8 mouse cellular contexts compared by ENCODE assay signal in the genomic region with DNA sequence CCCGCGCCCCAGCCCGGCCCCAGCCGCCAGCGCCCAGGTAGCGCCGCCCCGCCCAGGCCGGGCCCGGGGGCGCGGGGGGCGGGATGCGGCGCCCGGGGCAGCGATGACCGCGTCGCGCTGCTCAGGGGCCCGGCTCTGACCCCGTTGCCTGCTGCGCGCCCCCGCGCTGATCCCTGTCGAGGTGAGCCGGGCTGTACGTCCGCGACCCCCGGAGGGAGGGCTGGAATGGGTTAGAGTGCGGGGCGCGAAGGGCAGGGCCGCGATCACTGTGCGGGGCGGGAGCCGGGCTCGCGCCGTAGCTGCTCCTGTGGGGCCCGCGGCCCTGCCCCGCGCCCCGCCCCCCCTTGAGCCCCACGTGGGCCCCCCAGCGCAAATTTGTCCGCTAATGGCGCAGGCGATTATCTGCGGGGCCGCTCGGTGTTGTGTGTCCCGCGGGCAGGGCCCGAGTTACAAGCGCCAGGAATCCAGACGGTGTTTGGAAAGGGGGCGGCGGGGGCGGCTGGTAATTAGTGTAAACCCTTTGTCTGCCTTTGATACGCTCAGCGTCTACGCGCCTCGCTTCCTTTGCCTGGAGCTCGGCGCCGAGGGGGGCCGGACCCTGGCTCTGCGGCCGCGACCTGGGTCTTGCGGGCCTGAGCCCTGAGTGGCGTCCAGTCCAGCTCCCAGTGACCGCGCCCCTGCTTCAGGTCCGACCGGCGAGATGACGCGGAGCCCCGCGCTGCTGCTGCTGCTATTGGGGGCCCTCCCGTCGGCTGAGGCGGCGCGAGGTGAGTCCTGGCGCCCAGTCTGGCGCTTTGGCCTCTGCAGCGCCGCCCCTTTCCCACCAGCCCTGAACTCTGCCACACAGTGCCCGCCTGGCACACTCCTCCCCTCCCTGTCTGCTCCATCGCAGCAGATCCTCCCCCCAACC. TPM values are rescaled to one million over a fixed set of nuclear protein-coding genes. Genes with fewer than 3 reads are reported as not detected.
DNase-seq lines count a peak whose midpoint lies in the region; ATAC-seq and TF ChIP-seq lines count a peak whose summit lies in the region.

No protein-coding gene starts in this region.

- H3K4me1 ChIP-seq in forebrain, embryonic 10.5 days = peaks cover 71% of the 10 kb centered on the region
- peaks cover 17% of the 10 kb centered on the region for H3K4me1 ChIP-seq in hindbrain, embryonic 15.5 days (replicated peaks)
- peaks cover 29% of the 10 kb centered on the region for H3K4me1 ChIP-seq in liver, embryonic 11.5 days (replicated peaks; ENCODE audit: control insufficient read depth, insufficient read depth, low read length)
- 0 out of 2 replicates have a peak, but pooled peaks cover 4% of the 10 kb centered on the region for H3K4me1 ChIP-seq in midbrain, postnatal 0 days (ENCODE audit: insufficient read depth, low read length)
- H3K4me1 ChIP-seq in thymus, adult 2 months (replicated peaks; ENCODE audit: control insufficient read depth, insufficient read depth, low read length) = peaks cover 11% of the 10 kb centered on the region

- peak overlapping the region; percentile 89 for H3ac ChIP-seq in C2C12 (ENCODE audit: control insufficient read depth, insufficient read length, low read depth)

- H3K27ac ChIP-seq in forebrain, embryonic 10.5 days = peak overlapping the region; percentile 91
- H3K27ac ChIP-seq in hindbrain, embryonic 15.5 days (replicated peaks) = no peak overlapping the region
- peak overlapping the region; percentile 70 for H3K27ac ChIP-seq in liver, embryonic 11.5 days (ENCODE audit: low read depth, low read length)
- H3K27ac ChIP-seq in midbrain, postnatal 0 days (ENCODE audit: low read depth, low read length) = no peak overlapping the region
- H3K27ac ChIP-seq in thymus, adult 2 months (ENCODE audit: control insufficient read depth, insufficient read depth, low read length) = no peak overlapping the region

- no peaks in the 10 kb centered on the region for H3K36me3 ChIP-seq in C2C12 (ENCODE audit: control insufficient read depth, insufficient read depth)
- peaks cover 24% of the 10 kb centered on the region for H3K36me3 ChIP-seq in forebrain, embryonic 10.5 days (replicated peaks)
- H3K36me3 ChIP-seq in hindbrain, embryonic 15.5 days = no peaks in the 10 kb centered on the region
- no peaks in the 10 kb centered on the region for H3K36me3 ChIP-seq in liver, embryonic 11.5 days (ENCODE audit: control insufficient read depth, insufficient read depth, low read length)
- H3K36me3 ChIP-seq in midbrain, postnatal 0 days (ENCODE audit: insufficient read depth, low read length) = no peaks in the 10 kb centered on the region
- no peaks in the 10 kb centered on the region for H3K36me3 ChIP-seq in thymus, adult 2 months (ENCODE audit: control insufficient read depth, insufficient read depth, low read length)

- peak; percentile 57 for ATAC-seq in hindbrain, embryonic 15.5 days (ENCODE audit: low FRiP score, low read depth)
- ATAC-seq in liver, embryonic 11.5 days (replicated peaks; ENCODE audit: low FRiP score) = peak; percentile 44
- ATAC-seq in midbrain, postnatal 0 days (ENCODE audit: low FRiP score) = peak; percentile 50; the same call in 1 of the 2 replicates

- H3K4me3 ChIP-seq in C2C12 (ENCODE audit: insufficient read depth, poor library complexity, severe bottlenecking) = peak overlapping the region; percentile 45
- H3K4me3 ChIP-seq in forebrain, embryonic 10.5 days = peak overlapping the region; percentile 84
- peak overlapping the region; percentile 81 for H3K4me3 ChIP-seq in hindbrain, embryonic 15.5 days
- H3K4me3 ChIP-seq in liver, embryonic 11.5 days (ENCODE audit: low read depth, low read length) = peak overlapping the region; percentile 97
- peak overlapping the region; percentile 70 for H3K4me3 ChIP-seq in midbrain, postnatal 0 days (ENCODE audit: low read depth, low read length)
- peak overlapping the region; percentile 56 for H3K4me3 ChIP-seq in thymus, adult 2 months (ENCODE audit: control insufficient read depth, insufficient read depth, low read length)

- peak; percentile 66 for DNase-seq in R1 (ENCODE audit: low read depth, low spot score)
- DNase-seq in forebrain, embryonic 10.5 days (ENCODE audit: extremely low spot score, low spot score) = peak; percentile 52
- DNase-seq in liver, embryonic 11.5 days (ENCODE audit: low spot score) = peak; percentile 62
- no peak for DNase-seq in midbrain, postnatal 0 days (ENCODE audit: low spot score)
- peak; percentile 37 for DNase-seq in thymus, adult 2 months
- no peak for DNase-seq in cerebellum, adult 18-20 months

- TF ChIP-seq POLR2A in thymus, adult 2 months (IDR thresholded peaks at IDR 0.05; ENCODE audit: control insufficient read depth, extremely low read depth, insufficient read depth, low read length, poor library complexity) = no peak

- no peaks in the 10 kb centered on the region for H3K27me3 ChIP-seq in C2C12 (ENCODE audit: control insufficient read depth, insufficient read depth, insufficient read length)
- peaks cover 39% of the 10 kb centered on the region for H3K27me3 ChIP-seq in forebrain, embryonic 10.5 days (ENCODE audit: poor library complexity, severe bottlenecking)
- H3K27me3 ChIP-seq in hindbrain, embryonic 15.5 days = peaks cover 28% of the 10 kb centered on the region
- peaks cover 3% of the 10 kb centered on the region; the same call in 1 of the 2 replicates for H3K27me3 ChIP-seq in liver, embryonic 11.5 days (replicated peaks; ENCODE audit: control insufficient read depth, insufficient read depth, low read length)
- peaks cover 12% of the 10 kb centered on the region; the same call in 1 of the 2 replicates for H3K27me3 ChIP-seq in midbrain, postnatal 0 days (ENCODE audit: insufficient read depth, low read length)
- no peaks in the 10 kb centered on the region for H3K27me3 ChIP-seq in thymus, adult 2 months (ENCODE audit: control insufficient read depth, insufficient read depth, low read length)

- no peaks in the 10 kb centered on the region for H3K79me3 ChIP-seq in C2C12 (ENCODE audit: low read depth)

- H3K9me3 ChIP-seq in forebrain, embryonic 10.5 days = no peaks in the 10 kb centered on the region
- H3K9me3 ChIP-seq in hindbrain, embryonic 15.5 days = no peaks in the 10 kb centered on the region
- H3K9me3 ChIP-seq in liver, embryonic 11.5 days (ENCODE audit: control insufficient read depth, low read length) = no peaks in the 10 kb centered on the region
- H3K9me3 ChIP-seq in midbrain, postnatal 0 days (ENCODE audit: low read length) = no peaks in the 10 kb centered on the region

- under 1% methylated on average over 97 of the region's 99 CpGs for WGBS in forebrain, embryonic 10.5 days
- under 1% methylated on average over 66 of the region's 99 CpGs for WGBS in hindbrain, embryonic 15.5 days
- under 1% methylated on average over 80 of the region's 99 CpGs for WGBS in liver, embryonic 11.5 days
- WGBS in midbrain, postnatal 0 days = 1% methylated on average over 63 of the region's 99 CpGs
- 1% methylated on average over 95 of the region's 99 CpGs for WGBS in thymus, adult 2 months

- peak overlapping the region; percentile 91 for H3K4me2 ChIP-seq in hindbrain, embryonic 15.5 days
- H3K4me2 ChIP-seq in liver, embryonic 11.5 days = peak overlapping the region; percentile 93
- H3K4me2 ChIP-seq in midbrain, postnatal 0 days (ENCODE audit: low read depth, low read length, poor library complexity, severe bottlenecking) = peak overlapping the region; percentile 98

- no peaks in the 10 kb centered on the region for H3K79me2 ChIP-seq in C2C12 (ENCODE audit: control insufficient read depth, insufficient read depth)

- no peak for TF ChIP-seq CTCF in C2C12 (IDR thresholded peaks at IDR 0.05; ENCODE audit: control insufficient read depth, insufficient read depth, insufficient read length)
- no peak for TF ChIP-seq CTCF in midbrain, postnatal 0 days (IDR thresholded peaks at IDR 0.05)
- no peak for TF ChIP-seq CTCF in thymus, adult 2 months (IDR thresholded peaks at IDR 0.05; ENCODE audit: borderline replicate concordance, control insufficient read depth, extremely low read depth, insufficient read depth, low read length, poor library complexity)

- H3K9ac ChIP-seq in hindbrain, embryonic 15.5 days = peak overlapping the region; percentile 45
- H3K9ac ChIP-seq in liver, embryonic 11.5 days (ENCODE audit: low read depth, low read length) = peak overlapping the region; percentile 80
- H3K9ac ChIP-seq in midbrain, postnatal 0 days (replicated peaks; ENCODE audit: low read length, poor library complexity, severe bottlenecking) = peak overlapping the region; percentile 44; the same call in 1 of the 2 replicates

RNA-seq across cellular contexts. Expression of a gene that starts 2.4 kb away (rescaled TPM):
- 30.9 TPM for polyA plus RNA-seq in C2C12 (2012; fragmentation: generic; extraction: Trizol)
- 10.4 and 12.3 TPM in 2 replicates for polyA plus RNA-seq in forebrain, embryonic 10.5 days (2016; fragmentation: Nextera tagmentation; extraction: Ambion mirVana)
- 8.1 and 8.9 TPM in 2 replicates for polyA plus RNA-seq in hindbrain, embryonic 15.5 days (2015; fragmentation: Nextera tagmentation; extraction: Ambion mirVana)
- polyA plus RNA-seq in liver, embryonic 11.5 days (2014; fragmentation: Nextera tagmentation; extraction: Ambion mirVana) = 21.3 and 22.1 TPM in 2 replicates
- 12.9 and 20.4 TPM in 2 replicates for total RNA-seq in midbrain, postnatal 0 days (2014; rRNA removed)
- 5.4 and 5.7 TPM in 2 replicates for polyA plus RNA-seq in midbrain, postnatal 0 days (2015; fragmentation: Nextera tagmentation; extraction: Ambion mirVana)
- 22.2 and 26.0 TPM in 2 replicates for polyA plus RNA-seq in thymus, adult 2 months (2012; rRNA removed)

RNA-seq across cellular contexts. Expression of a gene that starts 19.2 kb away (rescaled TPM):
- polyA plus RNA-seq in C2C12 (2012; fragmentation: generic; extraction: Trizol) = 0.11 TPM
- polyA plus RNA-seq in forebrain, embryonic 10.5 days (2016; fragmentation: Nextera tagmentation; extraction: Ambion mirVana) = 0.77 and 1.0 TPM in 2 replicates
- polyA plus RNA-seq in hindbrain, embryonic 15.5 days (2015; fragmentation: Nextera tagmentation; extraction: Ambion mirVana) = 3.0 and 4.1 TPM in 2 replicates
- polyA plus RNA-seq in liver, embryonic 11.5 days (2014; fragmentation: Nextera tagmentation; extraction: Ambion mirVana) = 11.6 and 14.4 TPM in 2 replicates
- total RNA-seq in midbrain, postnatal 0 days (2014; rRNA removed) = 9.3 and 10.1 TPM in 2 replicates
- polyA plus RNA-seq in midbrain, postnatal 0 days (2015; fragmentation: Nextera tagmentation; extraction: Ambion mirVana) = 4.2 and 5.3 TPM in 2 replicates
- 0.44 and 0.87 TPM in 2 replicates for polyA plus RNA-seq in thymus, adult 2 months (2012; rRNA removed)

RNA-seq across cellular contexts. Expression of a gene that starts 25.1 kb away (rescaled TPM):
- polyA plus RNA-seq in C2C12 (2012; fragmentation: generic; extraction: Trizol) = 4.7 TPM
- 11.3 and 13.3 TPM in 2 replicates for polyA plus RNA-seq in forebrain, embryonic 10.5 days (2016; fragmentation: Nextera tagmentation; extraction: Ambion mirVana)
- 31.0 and 32.9 TPM in 2 replicates for polyA plus RNA-seq in hindbrain, embryonic 15.5 days (2015; fragmentation: Nextera tagmentation; extraction: Ambion mirVana)
- polyA plus RNA-seq in liver, embryonic 11.5 days (2014; fragmentation: Nextera tagmentation; extraction: Ambion mirVana) = 5.8 and 8.8 TPM in 2 replicates
- total RNA-seq in midbrain, postnatal 0 days (2014; rRNA removed) = 45.4 and 51.8 TPM in 2 replicates
- 23.5 and 23.7 TPM in 2 replicates for polyA plus RNA-seq in midbrain, postnatal 0 days (2015; fragmentation: Nextera tagmentation; extraction: Ambion mirVana)
- polyA plus RNA-seq in thymus, adult 2 months (2012; rRNA removed) = 39.5 and 45.0 TPM in 2 replicates

RNA-seq across cellular contexts. Expression of a gene that starts 34.5 kb away (rescaled TPM):
- polyA plus RNA-seq in C2C12 (2012; fragmentation: generic; extraction: Trizol) = 1.1 TPM
- 10.2 and 11.0 TPM in 2 replicates for polyA plus RNA-seq in forebrain, embryonic 10.5 days (2016; fragmentation: Nextera tagmentation; extraction: Ambion mirVana)
- 11.0 and 11.8 TPM in 2 replicates for polyA plus RNA-seq in hindbrain, embryonic 15.5 days (2015; fragmentation: Nextera tagmentation; extraction: Ambion mirVana)
- polyA plus RNA-seq in liver, embryonic 11.5 days (2014; fragmentation: Nextera tagmentation; extraction: Ambion mirVana) = 9.8 and 10.1 TPM in 2 replicates
- 9.2 and 10.9 TPM in 2 replicates for total RNA-seq in midbrain, postnatal 0 days (2014; rRNA removed)
- polyA plus RNA-seq in midbrain, postnatal 0 days (2015; fragmentation: Nextera tagmentation; extraction: Ambion mirVana) = 8.8 and 9.8 TPM in 2 replicates
- polyA plus RNA-seq in thymus, adult 2 months (2012; rRNA removed) = 34.6 and 35.4 TPM in 2 replicates

Comparison
In these comparisons a context has a peak if more than half of its experiments do, and no peak if none do; other contexts are left out.
1. H3K4me3 ChIP-seq: peak in every context shown above with its lines; median percentile 97 in liver, embryonic 11.5 days; 84 in forebrain, embryonic 10.5 days; 81 in hindbrain, embryonic 15.5 days; 70 in midbrain, postnatal 0 days; 56 in thymus, adult 2 months; 45 in C2C12.
2. DNase-seq: peak in R1 (single experiment), forebrain, embryonic 10.5 days (single experiment), liver, embryonic 11.5 days (single experiment) and thymus, adult 2 months (single experiment); none in midbrain, postnatal 0 days (single experiment) and cerebellum, adult 18-20 months (0 of 2).
3. H3K27ac ChIP-seq: peak in forebrain, embryonic 10.5 days (single experiment) and liver, embryonic 11.5 days (single experiment); none in hindbrain, embryonic 15.5 days (single experiment), midbrain, postnatal 0 days (single experiment) and thymus, adult 2 months (single experiment).
4. Peak in every context shown above with its lines, with median percentiles within 50 percentile points of each other: ATAC-seq, H3K4me2 ChIP-seq and H3K9ac ChIP-seq.